Mouse (Mus musculus) heart, postnatal 4 days (tissue): ENCODE data around the gene Rbm39. TPM values are rescaled to one million over a fixed set of nuclear protein-coding genes. Genes with fewer than 3 reads are reported as not detected.
"Not testable (repeated sequence)": the region's sequence is repeated elsewhere in the genome, so short reads cannot be mapped to it uniquely, and the experiment has no call there.

Source experiments
- DNase-seq: peaks from one replicate; pipeline ENCODE4 v3.0.0; 2021
- total RNA-seq, 2 experiments: library from RNA; stranded (reverse); gene quantifications; 2 replicates each; pipeline ENCODE4 v1.2.3; 2021

The Rbm39 gene
- total RNA-seq, 2 experiments from 2014 or later: 264 to 286 TPM

- DNase-seq: no peak
These were observed 293 bp downstream of the Rbm39 start for GRCm38 (mm10) chr2:156179796-156180093.

GRCm38 (mm10) chr2:156179046-156179795, 817 bp downstream of the Rbm39 start:
- peak; percentile 83 for DNase-seq

- no peak for DNase-seq
These were observed 2.4 kb downstream of the Rbm39 start for GRCm38 (mm10) chr2:156177651-156178050.

- DNase-seq: no peak
These were observed 3.0 kb downstream of the Rbm39 start for GRCm38 (mm10) chr2:156177079-156177478.

- DNase-seq: no peak
These were observed 13.5 kb downstream of the Rbm39 start for GRCm38 (mm10) chr2:156166557-156166956.

- DNase-seq: no peak
These were observed 14.6 kb downstream of the Rbm39 start for GRCm38 (mm10) chr2:156165478-156165877.

- no peak for DNase-seq
These were observed 28.5 kb downstream of the Rbm39 start for GRCm38 (mm10) chr2:156151538-156151937.

GRCm38 (mm10) chr2:156147316-156147915, 32.6 kb downstream of the Rbm39 start:
- no peak for DNase-seq

GRCm38 (mm10) chr2:156146272-156146989, 33.6 kb downstream of the Rbm39 start:
- DNase-seq: no peak

GRCm38 (mm10) chr2:156145486-156146130, 34.4 kb downstream of the Rbm39 start:
- DNase-seq: no peak

GRCm38 (mm10) chr2:156143953-156144724, 35.9 kb downstream of the Rbm39 start, which contains the start of the genes Romo1 and Nfs1:
Gene Romo1 (plus strand): TSS chr2:156144039.
Gene Nfs1 (minus strand): TSS chr2:156144186.
- DNase-seq: peak; percentile 96

GRCm38 (mm10) chr2:156143367-156143766, 36.7 kb downstream of the Rbm39 start:
- DNase-seq: no peak

GRCm38 (mm10) chr2:156142820-156143219, 37.2 kb downstream of the Rbm39 start:
- no peak for DNase-seq

GRCm38 (mm10) chr2:156135695-156136094, 44.3 kb downstream of the Rbm39 start:
- DNase-seq: no peak

- no peak for DNase-seq
These were observed 45.9 kb downstream of the Rbm39 start for GRCm38 (mm10) chr2:156134161-156134560.

- DNase-seq: no peak
These were observed 53.0 kb downstream of the Rbm39 start, which contains the start of gene Gm28036 for GRCm38 (mm10) chr2:156126992-156127391. Gene Gm28036 (minus strand): TSS chr2:156127092.

- no peak for DNase-seq
These were observed 56.3 kb downstream of the Rbm39 start for GRCm38 (mm10) chr2:156123731-156124130.

- DNase-seq: no peak
These were observed 60.5 kb downstream of the Rbm39 start for GRCm38 (mm10) chr2:156119566-156119965.

GRCm38 (mm10) chr2:156112080-156112423, 68.0 kb downstream of the Rbm39 start:
- not testable (repeated sequence) for DNase-seq

- DNase-seq: peak; percentile 94
These were observed 68.5 kb downstream of the Rbm39 start, which contains the start of the genes Cpne1 and Rbm12 for GRCm38 (mm10) chr2:156111358-156112079. Gene Cpne1 (minus strand): TSS chr2:156111965. Gene Rbm12 (minus strand): TSS chr2:156111978.

GRCm38 (mm10) chr2:156110627-156111357, 69.2 kb downstream of the Rbm39 start:
- no peak for DNase-seq
